Mouse (Mus musculus) E14TG2a.4 (cell line): ENCODE measurements at regions not wholly inside any gene's neighbourhood (a gene's known extent, or its start where the extent isn't known, plus 50 kb on each side); places are given as distances from the start of the nearest gene placed in this dataset.

Experiments used
- CTCF ChIP-seq: conservative IDR thresholded peaks from 2 replicates; pipeline ENCODE4 v1.5.1; 2014; ENCODE audit warnings: low read length
- NANOG ChIP-seq: IDR thresholded peaks from 2 replicates; pipeline ENCODE4 v1.6.1; 2014; ENCODE audit warnings: borderline replicate concordance, low read length, mixed read lengths
- POU5F1 ChIP-seq: IDR thresholded peaks from 2 replicates; pipeline ENCODE4 v1.6.1; 2014; ENCODE audit warnings: low read length, borderline replicate concordance

- TF ChIP-seq CTCF: no peak
- TF ChIP-seq NANOG: no peak
- TF ChIP-seq POU5F1: no peak
These were observed 126.4 kb upstream of the Unc5b start for GRCm38 (mm10) chr10:60957820-60958233.
